Mouse (Mus musculus): ENCODE measurements around the gene Stau1.
"Not testable (repeated sequence)": the region's sequence is repeated elsewhere in the genome, so short reads cannot be mapped to it uniquely, and the experiment has no call there.

Gene Stau1

DNA sequence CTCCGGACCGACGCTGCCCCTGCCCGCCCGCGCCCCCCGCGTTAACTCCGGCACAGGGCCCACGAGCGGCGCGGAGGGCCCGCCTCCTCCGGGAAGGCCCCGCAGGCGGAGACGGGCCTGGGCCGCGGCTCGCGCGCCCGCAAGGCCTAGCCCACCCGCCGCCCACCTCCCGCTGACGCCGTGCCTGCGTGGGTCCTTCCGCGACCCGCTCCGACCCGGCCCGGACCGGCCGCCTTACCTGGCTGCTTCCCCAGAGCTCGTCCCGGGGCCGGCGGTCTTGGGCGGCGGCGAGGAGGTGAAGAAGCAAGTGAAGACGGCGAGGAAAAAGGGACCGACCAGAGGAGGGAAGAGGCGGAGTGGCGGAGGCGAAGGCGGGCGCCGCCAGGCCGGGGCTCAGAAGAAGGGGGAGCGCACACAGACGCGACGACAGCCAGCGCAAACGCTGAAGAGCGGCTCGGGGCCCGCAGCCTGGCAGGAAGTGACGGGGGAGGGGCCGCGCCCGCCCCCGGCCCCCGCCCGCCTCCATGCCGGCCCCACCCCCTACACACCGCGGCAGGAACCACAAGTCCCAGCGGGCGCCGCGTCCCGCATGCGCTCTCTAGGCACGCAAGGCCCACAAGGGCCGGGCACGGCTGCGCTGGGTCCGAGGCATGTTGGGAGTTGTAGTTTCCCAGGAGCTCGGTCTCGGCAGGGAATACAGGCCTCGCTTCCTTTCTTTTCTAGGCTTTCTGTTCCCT, at the start of gene Stau1:
Gene Stau1, minus strand, starts transcription at position 504 of the 737 bp plus-strand sequence.
- in situ Hi-C loops (cut with MboI): no loop called here

DNA sequence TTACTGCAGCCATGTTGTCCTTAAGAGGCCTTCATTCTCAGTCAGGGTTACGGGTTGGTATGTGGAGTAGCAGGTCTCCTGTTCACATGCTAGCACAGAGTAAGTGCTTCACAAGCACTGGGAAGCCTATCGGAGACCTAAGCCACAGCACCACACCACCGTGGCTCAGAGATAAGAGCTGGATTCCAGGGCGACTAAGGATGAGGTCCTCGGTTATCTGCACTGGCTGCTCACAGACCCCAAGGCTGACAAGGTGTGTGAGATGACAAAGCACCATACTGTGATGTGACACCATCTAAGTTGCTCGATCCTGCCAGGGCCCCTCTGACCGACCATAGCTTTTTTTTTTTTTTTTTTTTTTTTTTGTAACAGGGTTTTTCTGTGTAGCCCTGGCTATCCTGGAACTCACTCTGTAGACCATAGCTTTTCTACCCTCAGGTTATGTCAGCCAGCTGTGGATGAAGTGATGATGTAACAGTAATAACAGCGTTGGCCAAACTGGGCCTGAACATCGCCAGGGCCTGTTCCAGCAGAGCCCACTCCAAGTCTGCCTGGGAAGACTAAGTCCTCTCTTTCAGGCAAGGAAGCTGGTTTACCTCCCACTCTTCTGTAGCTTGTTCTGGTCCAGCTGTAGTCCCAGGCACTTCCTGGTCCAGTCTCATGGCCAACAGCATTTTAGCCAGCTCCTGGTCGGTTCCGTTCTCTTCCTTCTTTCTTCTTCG, 47.5 kb upstream of the Stau1 start:
- in situ Hi-C loops (cut with MboI): no loop called here

DNA sequence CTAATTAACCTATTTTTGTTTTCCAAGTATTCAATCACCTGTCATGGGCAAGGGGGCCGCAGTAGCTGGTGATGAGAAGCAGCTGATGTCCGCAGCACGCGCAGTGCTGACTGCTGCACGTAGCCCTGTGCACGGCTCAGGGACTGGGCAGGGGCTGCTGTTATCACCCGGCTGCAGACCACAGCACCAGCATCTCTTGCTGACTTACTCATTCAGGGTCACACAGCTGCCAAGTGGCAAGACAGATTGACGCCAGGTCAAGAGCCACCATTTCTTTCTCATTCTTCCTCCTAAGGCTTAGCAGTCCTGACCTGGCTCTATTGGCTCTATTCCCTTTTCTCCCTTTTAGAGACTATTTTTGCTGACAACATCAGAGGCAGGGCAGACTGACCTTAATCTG, 43.3 kb upstream of the Stau1 start:
- in situ Hi-C loops (cut with MboI): no loop called here

DNA sequence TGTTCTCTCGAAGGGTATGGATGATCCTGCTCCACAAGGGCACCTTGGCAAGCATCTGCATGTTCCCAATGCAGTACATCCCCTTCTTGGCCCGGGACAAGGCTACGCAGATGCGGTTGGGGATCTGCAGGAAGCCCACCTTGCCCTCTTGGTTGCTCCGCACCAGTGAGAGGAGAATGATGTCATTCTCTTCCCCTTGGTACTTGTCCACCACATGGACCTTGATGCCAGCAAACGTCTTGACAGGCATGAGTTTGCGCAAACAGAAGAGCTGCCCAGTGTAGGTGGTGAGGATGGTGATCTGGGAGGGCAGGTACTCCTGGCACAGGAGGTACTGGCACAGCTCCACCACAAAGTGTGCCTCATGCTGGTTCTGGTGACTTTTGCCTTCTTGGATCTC, 42.6 kb upstream of the Stau1 start:
- in situ Hi-C loops (cut with MboI): no loop called here

DNA sequence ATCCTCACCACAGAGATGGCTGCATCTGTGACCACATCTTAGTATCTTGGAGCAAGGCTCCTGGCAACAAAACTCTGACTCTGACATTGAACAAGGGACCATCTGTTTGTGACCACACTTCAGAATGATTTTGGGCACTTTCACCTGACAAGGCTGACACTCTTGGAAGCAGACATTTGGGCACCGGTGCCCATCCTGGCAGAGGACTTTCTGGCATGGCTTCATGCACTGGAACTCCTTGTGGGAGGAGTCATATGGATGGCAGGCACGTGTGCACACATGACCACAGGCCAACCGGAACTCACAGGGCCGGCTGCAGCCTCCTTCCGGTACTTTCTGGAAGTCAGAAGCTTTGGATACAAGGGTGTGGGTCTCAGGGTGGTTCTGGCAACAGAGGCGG, 42.2 kb upstream of the Stau1 start:
- in situ Hi-C loops (cut with MboI): no loop called here

DNA sequence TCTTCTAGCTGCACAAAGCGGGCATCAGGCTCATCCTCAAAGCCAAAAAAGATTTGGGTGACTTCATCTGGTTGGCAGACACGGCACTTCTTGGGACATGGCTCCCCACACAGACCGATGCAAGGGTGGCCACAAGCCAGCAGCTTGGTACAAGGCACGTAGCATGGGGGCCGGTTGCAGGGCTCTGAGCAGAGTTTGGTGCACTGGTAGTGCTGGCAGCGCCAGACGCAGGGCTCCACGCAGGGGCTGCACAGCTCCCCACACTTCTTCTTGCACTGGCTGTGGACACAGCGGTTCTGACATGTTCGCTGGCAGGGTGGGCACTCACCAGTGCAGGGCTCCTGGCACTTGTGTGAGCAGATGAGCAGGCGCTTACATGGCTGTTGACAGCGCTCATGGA, 41.6 kb upstream of the Stau1 start:
- in situ Hi-C loops (cut with MboI): no loop called here

DNA sequence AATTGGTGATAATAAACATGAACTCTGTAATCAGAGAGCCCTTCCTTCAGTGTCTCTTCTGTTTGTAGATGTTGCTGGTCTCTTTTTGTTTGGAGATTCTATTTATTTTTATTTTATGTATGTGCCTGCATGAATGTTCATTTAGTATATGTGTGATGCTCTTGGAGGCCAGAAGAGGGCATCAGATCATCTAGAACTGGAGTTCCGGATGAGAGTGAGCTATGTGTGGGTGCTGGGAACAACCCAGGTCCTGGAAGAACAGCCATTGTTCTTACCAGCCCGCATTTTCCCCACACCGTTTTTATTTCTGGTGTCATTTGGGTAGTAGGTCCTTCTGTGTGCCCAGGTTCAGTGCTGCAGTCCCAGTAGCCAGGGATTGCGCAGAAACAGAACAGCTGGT, 34.4 kb upstream of the Stau1 start:
- in situ Hi-C loops (cut with MboI): no loop called here

DNA sequence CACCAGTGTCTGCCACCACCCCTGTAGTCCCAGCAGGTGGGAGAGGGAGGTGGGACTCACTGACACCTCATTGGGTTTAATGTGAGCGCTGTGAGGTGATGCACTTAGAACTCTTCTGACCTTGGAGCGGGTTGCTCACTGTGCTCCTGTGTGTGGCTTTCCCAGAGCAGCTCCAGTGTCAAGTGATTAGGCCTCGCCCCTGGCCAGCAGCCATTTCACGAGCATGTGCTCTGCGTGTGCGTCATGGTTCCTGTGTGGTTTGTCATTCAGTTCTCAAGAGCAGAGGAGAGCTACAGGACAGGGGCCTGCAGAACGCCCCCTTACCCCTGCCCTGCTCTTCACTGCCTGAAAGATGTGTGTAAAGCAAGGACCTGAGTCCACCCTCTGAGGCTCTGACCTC, 32.5 kb upstream of the Stau1 start:
- in situ Hi-C loops (cut with MboI): no loop called here

DNA sequence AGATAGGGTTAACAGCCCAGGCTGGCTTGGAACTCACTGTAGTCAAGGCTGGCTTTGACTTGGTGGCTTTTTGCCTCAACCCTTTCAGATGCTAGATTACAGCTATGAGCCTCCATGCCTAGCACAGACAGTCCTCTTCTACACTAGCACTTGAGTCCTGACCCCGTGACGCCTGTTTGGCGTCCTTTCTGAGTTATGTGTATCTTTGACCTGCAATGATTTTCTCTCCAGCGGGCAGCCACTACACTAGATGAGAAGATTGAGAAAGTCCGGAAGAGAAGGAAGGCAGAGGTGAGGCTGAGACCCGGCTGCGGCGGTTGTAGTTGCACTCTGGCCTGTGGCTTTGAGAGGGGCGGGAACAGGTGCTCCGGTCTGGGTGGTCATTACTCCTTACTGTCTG, 23.3 kb upstream of the Stau1 start:
- in situ Hi-C loops (cut with MboI): no loop called here

DNA sequence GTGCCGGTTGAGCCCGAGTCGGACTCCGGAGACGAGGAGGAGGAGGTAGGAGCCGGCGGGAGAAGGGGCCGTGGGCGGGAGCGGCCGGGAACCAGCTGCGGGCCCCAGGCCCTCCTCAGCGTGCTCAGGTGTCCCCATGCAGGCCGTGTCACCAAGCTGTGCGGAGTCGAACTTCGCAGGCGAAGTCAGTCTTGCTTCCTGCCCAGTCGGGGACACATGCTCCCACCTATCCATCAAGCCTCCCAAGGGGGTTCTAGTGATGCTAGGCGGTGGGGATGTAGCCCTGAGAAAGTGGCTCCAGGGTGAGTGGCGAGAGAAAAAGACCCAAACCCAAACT, 19.3 kb upstream of the Stau1 start:
- in situ Hi-C loops (cut with MboI): no loop called here

DNA sequence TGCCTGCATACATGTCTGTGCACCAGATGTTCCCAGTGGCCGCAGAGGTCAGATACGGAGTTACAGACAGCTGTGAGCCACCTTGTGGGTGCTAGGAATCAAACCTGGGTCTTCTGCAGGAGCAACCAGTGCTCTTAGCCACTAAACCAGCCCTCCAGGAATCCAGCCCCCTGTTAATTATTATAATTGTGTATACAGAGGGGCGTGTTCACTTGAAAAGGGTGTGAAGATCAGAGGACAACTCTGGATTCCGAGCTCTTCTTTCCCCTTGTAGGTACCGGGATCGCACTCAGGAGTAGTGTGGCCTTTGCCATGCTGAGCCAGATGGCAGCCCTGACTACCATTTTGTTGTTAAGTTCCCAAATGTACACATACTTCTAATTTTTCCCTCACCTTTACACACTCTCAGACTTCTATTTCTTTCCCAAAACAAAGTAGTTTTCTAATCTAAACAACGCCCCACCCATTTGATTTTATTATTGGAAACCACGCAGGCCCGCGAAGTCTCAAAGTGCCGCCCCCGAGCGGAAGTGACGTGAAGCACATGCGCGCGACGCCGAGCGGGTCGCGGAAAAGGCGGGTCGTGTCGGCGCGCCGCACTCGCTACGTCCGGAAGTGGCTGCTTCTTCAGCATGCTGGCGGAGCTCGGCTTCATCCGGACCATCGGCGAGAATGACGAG, 18.7 kb upstream of the Stau1 start, which contains the start of gene Ddx27:
Gene Ddx27, plus strand, starts transcription at position 492 of the 680 bp plus-strand sequence.
- in situ Hi-C loops (cut with MboI): no loop called here

DNA sequence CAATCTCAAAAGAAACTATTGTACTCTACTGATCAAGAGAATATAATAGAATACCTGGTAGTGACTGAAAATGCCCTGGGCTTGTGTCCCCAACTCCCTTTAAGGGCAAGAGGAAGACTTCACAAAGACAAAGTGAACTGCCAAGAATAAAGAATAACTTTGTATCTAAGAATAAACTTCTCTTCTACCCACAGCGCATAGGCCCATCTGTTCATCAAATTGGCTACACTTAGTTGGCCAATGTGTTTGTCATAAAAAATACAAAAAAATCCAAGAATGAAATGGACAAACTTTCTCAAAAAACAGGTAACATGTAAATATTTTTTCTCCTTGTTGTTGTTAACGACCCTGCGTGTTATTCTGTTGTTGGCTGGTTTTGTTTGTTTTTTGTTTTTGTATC, 14.4 kb upstream of the Stau1 start:
- in situ Hi-C loops (cut with MboI): no loop called here

DNA sequence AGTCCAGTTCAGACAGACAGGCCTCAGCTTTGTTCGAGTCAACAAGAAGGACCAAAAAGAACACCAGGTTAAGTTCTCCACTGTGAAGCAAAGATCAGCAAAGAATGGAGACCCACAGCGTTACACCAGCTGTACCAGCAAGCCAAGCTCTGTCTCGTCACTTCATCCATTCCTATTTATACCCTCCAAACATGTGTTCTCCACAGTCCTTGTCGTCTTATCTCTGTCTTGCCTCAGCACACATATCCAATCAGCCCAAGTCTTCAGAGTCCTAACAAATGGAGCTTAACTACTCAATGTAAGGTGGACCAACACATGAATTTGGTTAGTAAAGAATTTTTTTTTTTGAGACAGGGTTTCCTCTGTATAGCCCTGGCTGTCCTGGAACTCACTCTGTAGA, 13.4 kb upstream of the Stau1 start:
- in situ Hi-C loops (cut with MboI): no loop called here

DNA sequence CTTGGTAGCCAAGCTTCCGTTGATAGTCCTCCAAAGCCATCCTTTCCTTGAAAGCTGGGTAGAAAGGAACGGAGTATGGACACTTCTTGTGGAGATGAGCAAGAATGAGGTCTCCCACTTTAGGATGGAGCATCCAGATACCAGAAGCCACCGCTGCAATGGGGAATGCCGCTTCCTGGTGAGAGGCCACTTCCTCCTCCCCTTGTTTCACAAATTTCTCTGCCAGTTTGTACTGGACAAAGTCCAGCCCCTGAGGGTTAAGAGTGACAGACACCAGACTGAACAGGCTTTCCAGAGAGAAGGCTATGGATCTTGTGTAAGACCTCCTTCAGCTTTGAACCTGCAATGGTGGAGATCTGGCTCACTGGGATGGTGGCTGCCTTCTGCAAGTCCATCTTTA, 11.5 kb upstream of the Stau1 start:
- in situ Hi-C loops (cut with MboI): not testable (repeated sequence)

DNA sequence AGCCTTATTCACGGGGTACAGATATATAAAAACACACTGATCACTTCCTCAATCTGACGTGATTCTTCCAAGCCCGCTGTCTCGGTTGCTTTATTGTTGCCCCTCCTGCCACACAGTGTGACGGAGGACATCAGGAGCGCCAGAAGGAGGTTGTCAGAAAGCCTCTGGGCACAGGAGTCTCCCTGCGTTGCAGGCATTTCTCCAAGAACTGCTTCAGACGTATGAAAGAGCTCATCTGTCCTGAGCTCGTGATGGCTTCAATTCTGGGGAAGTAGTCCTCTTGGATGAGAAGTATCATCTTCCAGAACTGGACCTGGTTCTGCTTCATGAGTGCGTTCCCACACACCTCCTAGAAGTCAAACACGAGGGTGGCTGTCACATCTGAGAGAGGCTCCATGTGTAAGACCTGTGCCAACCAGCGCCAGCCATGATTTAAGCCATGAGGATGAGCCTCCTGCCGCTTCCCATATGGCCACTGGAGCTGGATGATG, 10.9 kb upstream of the Stau1 start:
- in situ Hi-C loops (cut with MboI): no loop called here

DNA sequence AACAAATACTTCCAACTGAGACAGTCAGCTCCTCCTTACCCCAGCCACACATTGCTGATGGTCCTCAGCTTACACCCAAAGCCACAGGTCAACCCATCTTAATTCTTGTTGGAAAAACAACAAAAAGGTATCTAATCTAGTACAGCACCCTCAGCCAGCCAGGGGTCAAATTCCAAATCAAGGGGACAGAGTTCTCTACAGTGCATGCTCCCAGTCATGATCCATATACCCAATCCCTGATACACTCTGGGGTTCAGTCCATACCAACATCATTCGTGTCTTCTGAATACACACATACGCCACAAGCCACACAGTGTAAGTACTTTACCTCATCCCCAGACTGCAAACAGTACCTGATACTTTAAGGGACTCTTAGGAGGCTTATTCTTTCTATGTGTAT, 10.3 kb upstream of the Stau1 start:
- in situ Hi-C loops (cut with MboI): no loop called here

DNA sequence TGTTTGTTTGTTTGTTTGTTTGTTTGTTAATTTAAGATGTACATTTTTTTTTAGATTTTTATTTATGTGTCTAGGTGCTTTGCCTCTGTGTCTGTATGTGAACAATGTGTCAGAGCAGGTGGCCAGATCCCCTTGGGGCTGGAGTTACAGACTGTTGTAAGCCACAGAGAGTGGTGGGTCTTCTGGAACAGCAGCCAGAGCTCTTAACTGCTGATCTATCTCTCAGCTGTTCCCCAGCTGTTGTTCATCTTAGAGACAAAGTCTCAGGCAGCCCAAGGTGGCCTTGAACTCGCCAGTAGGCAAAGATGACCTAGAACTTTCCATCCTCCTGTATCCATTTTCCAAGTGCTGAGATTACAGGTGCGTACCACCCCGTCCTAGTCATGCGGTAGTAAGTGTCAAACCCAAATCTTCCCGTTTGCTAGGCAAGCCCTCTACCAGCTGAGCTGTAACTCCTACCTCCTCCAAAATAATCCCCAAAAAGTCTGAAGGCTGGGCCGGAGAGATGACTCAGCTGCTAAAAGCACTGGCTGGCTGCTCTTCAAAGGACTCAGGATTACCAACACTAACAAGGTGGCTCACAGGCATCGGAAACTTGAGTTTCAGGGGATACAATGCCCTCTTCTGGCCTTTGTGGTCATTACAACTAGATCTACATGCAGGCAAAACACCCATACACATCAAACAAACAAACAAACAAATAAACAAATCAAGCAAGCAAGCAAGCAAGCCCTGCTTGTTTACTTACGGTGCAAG, 8.2 kb upstream of the Stau1 start:
- in situ Hi-C loops (cut with MboI): loop anchor here (5.0 kb wide), 1 partner anchor 47 kb away; no protein-coding TSS in a partner anchor

DNA sequence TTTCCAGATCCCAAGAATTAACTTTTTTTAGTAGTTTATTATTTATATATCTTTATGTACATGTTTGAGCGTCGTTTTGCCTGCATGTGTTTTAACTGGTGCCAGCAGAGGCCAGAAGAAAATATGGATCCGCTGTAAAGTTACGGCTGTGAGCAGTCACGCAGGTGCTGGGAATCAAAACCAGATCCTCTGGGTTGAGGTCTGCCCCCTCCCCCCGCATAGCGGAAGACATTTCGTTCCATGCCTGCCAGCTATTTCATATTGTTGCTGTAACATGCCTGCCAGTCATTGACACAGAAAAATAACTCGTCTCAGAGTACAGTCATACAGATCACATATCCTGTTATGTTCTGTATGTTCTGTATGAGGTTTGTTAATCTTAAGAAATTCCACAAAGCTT, 5.4 kb upstream of the Stau1 start:
- in situ Hi-C loops (cut with MboI): loop anchor here (5.0 kb wide), 1 partner anchor 44 kb away; no protein-coding TSS in a partner anchor

DNA sequence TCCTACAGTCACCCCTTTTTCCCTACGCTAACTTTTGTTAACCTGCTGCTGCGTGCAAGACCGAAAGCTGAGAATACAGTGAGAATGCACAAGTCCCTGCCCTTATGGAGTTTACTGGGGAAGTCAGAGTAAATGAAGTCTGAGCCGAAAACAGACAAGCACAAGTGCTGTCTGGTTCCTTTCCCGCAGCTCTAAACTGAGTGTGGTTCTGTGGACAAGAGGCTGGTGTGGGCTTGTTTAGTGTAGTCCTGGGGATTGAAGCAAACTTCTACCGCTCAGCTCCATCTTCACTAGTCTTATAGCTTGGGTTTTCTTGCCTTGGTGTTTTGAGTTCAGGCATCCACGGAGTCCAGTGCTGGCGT, 415 bp upstream of the Stau1 start:
- in situ Hi-C loops (cut with MboI): no loop called here

DNA sequence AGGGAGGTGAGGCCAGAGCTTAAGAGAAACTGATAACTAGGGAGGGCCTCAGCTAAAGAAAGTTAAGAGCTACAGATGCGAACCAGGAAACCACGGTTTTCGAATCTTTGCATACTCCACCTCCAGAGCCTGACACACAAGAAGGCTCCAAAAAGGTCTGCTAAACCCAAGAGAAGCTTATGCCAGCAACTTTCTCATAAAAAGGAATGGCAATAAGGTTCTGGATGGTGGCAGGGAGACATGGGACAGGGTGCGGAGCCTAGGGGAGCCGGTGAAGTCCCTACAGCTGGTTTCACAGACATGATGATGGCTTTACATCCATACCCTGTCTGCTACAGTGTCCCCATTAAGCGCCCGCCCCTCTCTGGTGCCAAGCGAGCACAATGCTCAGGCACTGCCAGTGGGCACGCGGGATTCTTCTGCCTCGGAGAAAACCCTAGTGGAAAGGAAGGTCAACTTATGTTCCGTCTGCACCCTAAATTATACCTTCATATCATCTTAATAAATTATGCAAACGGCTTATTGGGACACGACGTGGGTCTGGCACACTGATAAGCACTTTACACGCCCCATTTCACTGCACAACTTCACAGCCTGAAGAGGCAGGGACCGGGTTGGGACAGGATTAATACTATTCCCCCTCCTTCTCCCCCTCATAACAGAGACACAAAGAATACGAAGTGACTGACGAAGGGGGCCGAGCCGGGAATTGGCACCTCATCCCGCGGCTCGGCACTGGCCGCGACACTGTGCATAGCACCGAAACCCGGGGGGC, 891 bp downstream of the Stau1 start:
- in situ Hi-C loops (cut with MboI): no loop called here

DNA sequence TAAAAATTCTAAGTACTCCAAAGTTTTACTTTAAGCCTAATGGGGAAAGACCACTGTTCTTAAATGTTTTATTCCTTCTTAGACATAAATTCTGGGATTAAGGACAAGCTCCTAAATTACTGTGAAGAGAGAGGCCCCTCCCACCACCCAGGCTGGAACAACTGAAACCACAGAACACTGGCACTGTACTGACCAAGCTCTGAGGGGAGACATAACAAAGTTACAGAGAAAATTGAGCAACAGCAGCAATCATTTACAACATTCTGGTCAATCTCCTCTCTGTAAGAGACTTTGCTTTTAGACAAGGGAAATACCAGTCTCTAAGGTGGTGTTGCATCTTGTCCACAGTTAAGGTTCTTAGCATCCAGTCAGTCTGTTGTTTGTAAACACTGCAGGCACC, 4.2 kb downstream of the Stau1 start:
- in situ Hi-C loops (cut with MboI): no loop called here
